Mouse (Mus musculus) midbrain, embryonic 12.5 days (tissue): ENCODE data around the gene Rnf128. TPM values are rescaled to one million over a fixed set of nuclear protein-coding genes. Genes with fewer than 3 reads are reported as not detected.

Experiments
- polyA plus RNA-seq: library from polyadenylated mRNA; unstranded; fragments of >200 nt; fragmentation: Nextera tagmentation; extraction: Ambion mirVana; gene quantifications from 2 replicates; pipeline ENCODE4 v1.2.1, GENCODE M21; 2016

The Rnf128 gene
- polyA plus RNA-seq, 1 experiment from 2014 or later, result 1.3 TPM

Other genes starting within 250 kb of the Rnf128 start
- gene Trap1a, start 229.6 kb upstream of the Rnf128 start, polyA plus RNA-seq, result not detected in 2 replicates
- gene D330045A20Rik, start 82.9 kb upstream of the Rnf128 start, polyA plus RNA-seq, result 3.1 and 3.7 TPM in 2 replicates
- gene Tbc1d8b, start 121.7 kb downstream of the Rnf128 start, polyA plus RNA-seq, result 1.1 and 1.6 TPM in 2 replicates
- 0.32 TPM in 1 of 2 replicates, not detected in the other for gene Gm15013, start 151.2 kb downstream of the Rnf128 start, polyA plus RNA-seq
- gene Ripply1, start 219.0 kb downstream of the Rnf128 start, polyA plus RNA-seq, result 0.38 and 0.39 TPM in 2 replicates
- 0.24 and 0.34 TPM in 2 replicates for gene Cldn2, start 237.5 kb downstream of the Rnf128 start, polyA plus RNA-seq